Mouse (Mus musculus): Measurements from ENCODE around the gene Mthfd1l. TPM values are rescaled to one million over a fixed set of nuclear protein-coding genes. Genes with fewer than 3 reads are reported as not detected.
"Not testable (repeated sequence)": the region's sequence is repeated elsewhere in the genome, so short reads cannot be mapped to it uniquely, and the experiment has no call there.

Gene Mthfd1l
- total and polyA plus RNA-seq, 3 experiments: 53.4 to 237 (median 89.6) TPM

DNA sequence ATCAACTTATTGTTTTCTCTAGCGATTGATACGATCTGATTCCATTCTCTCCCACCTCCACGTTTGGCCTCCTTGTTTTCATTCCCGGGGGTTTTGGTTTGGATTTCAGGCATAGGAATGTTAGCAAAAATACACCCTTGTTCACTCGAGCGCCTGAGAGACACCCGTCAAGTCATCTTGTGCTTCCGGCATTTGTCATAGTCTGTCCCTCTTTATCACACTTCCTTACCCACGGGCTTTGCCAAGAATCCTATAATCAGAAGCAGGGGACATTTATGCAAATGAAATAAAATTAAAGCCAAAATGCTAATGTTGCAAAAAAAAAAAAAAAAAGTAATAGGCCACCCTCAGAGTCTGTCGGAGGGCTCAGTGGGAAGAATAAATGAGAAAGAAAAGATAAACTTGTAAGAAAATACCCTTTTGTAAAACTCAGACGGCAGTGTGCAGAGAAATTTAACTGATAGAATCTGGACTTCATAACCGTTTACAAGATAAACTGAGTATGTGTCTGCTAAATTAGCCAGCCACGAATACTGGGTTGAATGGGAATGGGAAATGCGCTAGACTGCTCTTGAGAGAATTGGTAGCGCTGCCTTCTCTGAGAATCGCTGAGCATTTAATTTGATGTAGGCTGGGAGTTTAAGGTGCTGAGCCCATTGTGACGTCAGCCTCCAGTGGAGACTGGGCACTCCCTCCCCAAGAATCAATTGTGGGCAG lies 139.9 kb downstream of the Mthfd1l start:
- no peaks in the 10 kb centered on the region for H3K4me1 ChIP-seq (ENCODE audit: insufficient read depth, low read depth, low read length)
- no peaks in the 10 kb centered on the region for H3K27me3 ChIP-seq (ENCODE audit: insufficient read depth, low read length)
- DNase-seq (ENCODE audit: low spot score): no peak
- ATAC-seq (ENCODE audit: extremely low read depth, insufficient number of reproducible peaks, low FRiP score, poor library complexity, severe bottlenecking): no peak
- H3K4me3 ChIP-seq (ENCODE audit: low read depth, low read length): no peak overlapping the region
- TF ChIP-seq TAL1 (conservative IDR thresholded peaks at IDR 0.05; ENCODE audit: low read depth, low read length): no peak
- peaks cover 92% of the 10 kb centered on the region for H3K36me3 ChIP-seq (replicated peaks)
- no peaks in the 10 kb centered on the region for H3K9me3 ChIP-seq (replicated peaks)

DNA sequence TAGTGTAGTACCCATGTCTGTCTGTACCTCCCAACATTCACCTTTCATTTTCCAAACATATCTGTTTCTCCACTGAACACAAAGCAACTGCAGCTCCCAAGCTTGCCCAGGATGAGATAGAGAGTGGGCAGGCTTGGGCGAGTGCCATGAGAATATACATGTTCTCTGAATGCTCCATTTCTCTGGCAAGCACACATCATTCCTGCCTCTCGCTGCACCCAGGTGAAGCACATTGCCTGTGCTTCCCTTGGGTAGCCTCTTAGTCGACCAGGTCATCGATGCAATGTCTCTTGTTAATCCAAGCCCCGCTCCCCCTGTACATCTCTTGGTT lies 140.4 kb downstream of the Mthfd1l start:
- TF ChIP-seq GATA1 (IDR thresholded peaks at IDR 0.05; ENCODE audit: borderline replicate concordance, low read length): no peak
- TF ChIP-seq CTCF (IDR thresholded peaks at IDR 0.05; ENCODE audit: low read depth, low read length): no peak
- TF ChIP-seq POLR2AphosphoS5 (IDR thresholded peaks at IDR 0.05; ENCODE audit: insufficient replicate concordance, low read depth, low read length): no peak
- no peak for TF ChIP-seq TAL1 (conservative IDR thresholded peaks at IDR 0.05; ENCODE audit: low read depth, low read length)
- no peak for TF ChIP-seq GATA2 (IDR thresholded peaks at IDR 0.05; ENCODE audit: borderline replicate concordance, low read depth, low read length)
- Histone ChIP-seq H3K27me3 (ENCODE audit: insufficient read depth, low read length) (no peaks in the 10 kb centered on the region), H3K9me3 (replicated peaks) (no peaks in the 10 kb centered on the region), H3K4me3 (ENCODE audit: low read depth, low read length) (no peak overlapping the region), H3K4me1 (ENCODE audit: insufficient read depth, low read depth, low read length) (no peaks in the 10 kb centered on the region), H3K36me3 (replicated peaks) (peaks cover 92% of the 10 kb centered on the region)
- no peak for DNase-seq (ENCODE audit: low spot score)
- no peak for ATAC-seq (ENCODE audit: extremely low read depth, insufficient number of reproducible peaks, low FRiP score, poor library complexity, severe bottlenecking)

DNA sequence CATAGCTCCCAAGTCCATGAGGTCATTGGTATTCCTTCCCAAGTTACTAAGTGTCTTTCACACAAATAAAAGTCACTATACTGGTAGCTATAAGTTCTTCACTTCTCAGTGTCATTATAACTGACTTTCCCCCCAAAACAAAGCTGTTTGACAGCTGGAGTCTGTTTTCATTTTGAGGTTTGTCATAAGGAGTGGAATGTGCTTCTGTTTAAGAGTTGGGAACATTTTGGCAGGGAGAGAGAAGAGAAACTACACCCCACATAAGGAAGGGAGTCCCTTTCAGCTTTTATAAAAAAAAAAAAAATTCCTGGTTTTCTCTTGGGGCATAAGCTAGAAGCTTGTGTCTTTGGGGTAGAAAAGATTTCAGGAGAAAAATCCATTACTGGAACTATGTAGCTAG lies 143.7 kb downstream of the Mthfd1l start:
- Histone ChIP-seq H3K4me3 (ENCODE audit: low read depth, low read length) (no peak overlapping the region), H3K27me3 (ENCODE audit: insufficient read depth, low read length) (no peaks in the 10 kb centered on the region), H3K36me3 (replicated peaks) (peaks cover 96% of the 10 kb centered on the region), H3K9me3 (replicated peaks) (no peaks in the 10 kb centered on the region), H3K4me1 (ENCODE audit: insufficient read depth, low read depth, low read length) (no peaks in the 10 kb centered on the region)
- no peak for ATAC-seq (ENCODE audit: extremely low read depth, insufficient number of reproducible peaks, low FRiP score, poor library complexity, severe bottlenecking)
- DNase-seq (ENCODE audit: low spot score): no peak
- TF ChIP-seq GATA1 (IDR thresholded peaks at IDR 0.05; ENCODE audit: borderline replicate concordance, low read length) (no peak), TAL1 (conservative IDR thresholded peaks at IDR 0.05; ENCODE audit: low read depth, low read length) (no peak), CTCF (IDR thresholded peaks at IDR 0.05; ENCODE audit: low read depth, low read length) (no peak), POLR2AphosphoS5 (IDR thresholded peaks at IDR 0.05; ENCODE audit: insufficient replicate concordance, low read depth, low read length) (no peak), GATA2 (IDR thresholded peaks at IDR 0.05; ENCODE audit: borderline replicate concordance, low read depth, low read length) (no peak)

DNA sequence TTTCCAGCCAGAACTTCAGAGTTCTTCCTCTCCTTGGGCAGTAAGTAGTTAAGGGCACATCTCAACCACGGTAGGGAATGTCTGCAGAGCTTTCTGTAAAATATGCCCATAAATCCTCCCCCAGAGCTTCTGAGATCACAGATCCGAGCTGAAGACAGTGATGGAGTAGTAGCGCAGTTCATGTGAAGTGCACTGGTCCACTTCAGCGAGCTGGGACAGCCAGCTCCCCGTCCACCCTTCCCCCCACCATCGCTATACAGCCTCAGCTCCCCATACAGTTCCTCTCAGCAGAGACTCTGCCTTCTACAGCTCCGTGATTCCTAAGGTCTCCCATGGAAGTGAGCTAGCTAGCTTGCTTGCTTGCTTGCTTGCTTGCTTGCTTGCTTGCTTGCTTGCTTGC lies 144.2 kb downstream of the Mthfd1l start:
- no peak for ATAC-seq (ENCODE audit: extremely low read depth, insufficient number of reproducible peaks, low FRiP score, poor library complexity, severe bottlenecking)
- no peak for TF ChIP-seq CTCF (IDR thresholded peaks at IDR 0.05; ENCODE audit: low read depth, low read length)
- TF ChIP-seq POLR2AphosphoS5 (IDR thresholded peaks at IDR 0.05; ENCODE audit: insufficient replicate concordance, low read depth, low read length): no peak
- TF ChIP-seq TAL1 (conservative IDR thresholded peaks at IDR 0.05; ENCODE audit: low read depth, low read length): no peak
- TF ChIP-seq GATA2 (IDR thresholded peaks at IDR 0.05; ENCODE audit: borderline replicate concordance, low read depth, low read length): no peak
- DNase-seq (ENCODE audit: low spot score): no peak

DNA sequence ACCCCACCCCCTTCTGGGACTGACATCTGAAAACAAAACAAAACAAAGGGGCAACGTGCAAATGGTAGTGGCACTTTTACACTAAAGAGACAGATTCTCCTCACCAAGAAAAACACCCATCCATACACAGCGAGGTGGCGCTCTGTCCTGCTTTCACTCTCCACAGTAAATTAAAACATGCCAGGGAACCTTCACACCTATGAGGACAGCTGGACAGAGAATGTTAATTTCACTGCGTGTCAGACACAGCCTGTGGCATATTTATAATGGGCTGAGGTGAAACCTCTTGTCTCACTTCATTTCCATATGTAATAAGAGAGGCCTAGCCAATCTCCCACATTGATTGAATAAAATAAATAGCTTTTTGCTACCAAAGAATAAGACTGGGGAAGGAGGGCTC lies 146.4 kb downstream of the Mthfd1l start:
- no peaks in the 10 kb centered on the region for H3K9me3 ChIP-seq (replicated peaks)
- no peak for ATAC-seq (ENCODE audit: extremely low read depth, insufficient number of reproducible peaks, low FRiP score, poor library complexity, severe bottlenecking)
- H3K4me3 ChIP-seq (ENCODE audit: low read depth, low read length): no peak overlapping the region
- H3K36me3 ChIP-seq (replicated peaks): peaks cover 91% of the 10 kb centered on the region
- TF ChIP-seq GATA1 (IDR thresholded peaks at IDR 0.05; ENCODE audit: borderline replicate concordance, low read length): no peak
- H3K4me1 ChIP-seq (ENCODE audit: insufficient read depth, low read depth, low read length): peaks cover 2% of the 10 kb centered on the region; the same call in 1 of the 2 replicates
- no peaks in the 10 kb centered on the region for H3K27me3 ChIP-seq (ENCODE audit: insufficient read depth, low read length)
- DNase-seq (ENCODE audit: low spot score): no peak

More for the DNA sequence above, 144.2 kb downstream of the Mthfd1l start:
- Histone ChIP-seq H3K27me3 (ENCODE audit: insufficient read depth, low read length) (no peaks in the 10 kb centered on the region), H3K36me3 (replicated peaks) (peaks cover 96% of the 10 kb centered on the region), H3K4me1 (ENCODE audit: insufficient read depth, low read depth, low read length) (no peaks in the 10 kb centered on the region), H3K9me3 (replicated peaks) (no peaks in the 10 kb centered on the region), H3K4me3 (ENCODE audit: low read depth, low read length) (no peak overlapping the region)

DNA sequence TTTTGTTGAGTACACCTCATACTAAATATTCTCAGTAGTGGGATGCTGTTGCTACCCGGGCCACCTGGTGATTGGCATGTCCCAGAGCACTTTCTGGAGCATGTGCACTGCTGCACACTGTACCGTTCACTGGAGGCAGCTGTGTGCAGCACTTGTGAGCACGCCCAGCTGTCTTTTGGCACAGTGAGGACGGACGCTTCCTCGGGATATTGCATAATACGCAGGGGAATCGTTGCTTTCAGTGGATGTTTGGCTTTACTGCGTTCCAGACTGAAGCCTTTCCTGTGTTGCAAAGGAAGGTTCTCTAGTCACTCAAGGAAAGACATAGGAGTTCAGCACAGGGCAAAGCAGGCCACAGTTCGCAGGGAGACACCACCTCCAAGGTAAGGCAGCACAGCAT lies 147.8 kb downstream of the Mthfd1l start:
- TF ChIP-seq GATA1 (IDR thresholded peaks at IDR 0.05; ENCODE audit: borderline replicate concordance, low read length) (no peak), GATA2 (IDR thresholded peaks at IDR 0.05; ENCODE audit: borderline replicate concordance, low read depth, low read length) (no peak), POLR2AphosphoS5 (IDR thresholded peaks at IDR 0.05; ENCODE audit: insufficient replicate concordance, low read depth, low read length) (no peak), TAL1 (conservative IDR thresholded peaks at IDR 0.05; ENCODE audit: low read depth, low read length) (no peak), CTCF (IDR thresholded peaks at IDR 0.05; ENCODE audit: low read depth, low read length) (no peak)
- no peak overlapping the region for H3K4me3 ChIP-seq (ENCODE audit: low read depth, low read length)
- ATAC-seq (ENCODE audit: extremely low read depth, insufficient number of reproducible peaks, low FRiP score, poor library complexity, severe bottlenecking) (no peak), DNase-seq (ENCODE audit: low spot score) (no peak)
- H3K9me3 ChIP-seq (replicated peaks): no peaks in the 10 kb centered on the region
- peaks cover 91% of the 10 kb centered on the region for H3K36me3 ChIP-seq (replicated peaks)
- H3K27me3 ChIP-seq (ENCODE audit: insufficient read depth, low read length): no peaks in the 10 kb centered on the region
- H3K4me1 ChIP-seq (ENCODE audit: insufficient read depth, low read depth, low read length): peaks cover 2% of the 10 kb centered on the region; the same call in 1 of the 2 replicates

DNA sequence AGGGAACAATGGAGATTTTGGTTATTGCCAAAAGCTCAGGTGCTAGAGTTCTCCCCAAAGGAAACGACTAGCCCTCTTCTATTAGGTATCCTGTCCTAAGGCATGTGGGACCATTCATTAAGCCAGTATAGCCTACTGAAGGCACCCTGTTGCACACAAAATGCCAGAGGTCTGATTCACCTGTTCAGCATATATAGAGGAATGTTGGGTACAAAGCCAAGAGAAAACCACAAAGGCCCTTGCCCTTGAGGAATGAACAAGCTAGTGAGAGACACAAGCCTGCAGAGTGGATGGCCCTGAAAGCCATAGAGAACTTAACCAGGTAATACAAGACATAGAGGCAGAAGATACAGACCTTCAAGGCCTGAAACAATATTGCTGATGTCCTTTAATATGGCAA lies 148.3 kb downstream of the Mthfd1l start:
- DNase-seq (ENCODE audit: low spot score) (no peak), ATAC-seq (ENCODE audit: extremely low read depth, insufficient number of reproducible peaks, low FRiP score, poor library complexity, severe bottlenecking) (no peak)
- TF ChIP-seq CTCF (IDR thresholded peaks at IDR 0.05; ENCODE audit: low read depth, low read length) (no peak), TAL1 (conservative IDR thresholded peaks at IDR 0.05; ENCODE audit: low read depth, low read length) (no peak), GATA1 (IDR thresholded peaks at IDR 0.05; ENCODE audit: borderline replicate concordance, low read length) (no peak), GATA2 (IDR thresholded peaks at IDR 0.05; ENCODE audit: borderline replicate concordance, low read depth, low read length) (no peak), POLR2AphosphoS5 (IDR thresholded peaks at IDR 0.05; ENCODE audit: insufficient replicate concordance, low read depth, low read length) (no peak)
- H3K4me1 ChIP-seq (ENCODE audit: insufficient read depth, low read depth, low read length): peaks cover 2% of the 10 kb centered on the region; the same call in 1 of the 2 replicates
- no peaks in the 10 kb centered on the region for H3K27me3 ChIP-seq (ENCODE audit: insufficient read depth, low read length)
- H3K4me3 ChIP-seq (ENCODE audit: low read depth, low read length): no peak overlapping the region
- H3K36me3 ChIP-seq (replicated peaks): peaks cover 89% of the 10 kb centered on the region
- no peaks in the 10 kb centered on the region for H3K9me3 ChIP-seq (replicated peaks)

DNA sequence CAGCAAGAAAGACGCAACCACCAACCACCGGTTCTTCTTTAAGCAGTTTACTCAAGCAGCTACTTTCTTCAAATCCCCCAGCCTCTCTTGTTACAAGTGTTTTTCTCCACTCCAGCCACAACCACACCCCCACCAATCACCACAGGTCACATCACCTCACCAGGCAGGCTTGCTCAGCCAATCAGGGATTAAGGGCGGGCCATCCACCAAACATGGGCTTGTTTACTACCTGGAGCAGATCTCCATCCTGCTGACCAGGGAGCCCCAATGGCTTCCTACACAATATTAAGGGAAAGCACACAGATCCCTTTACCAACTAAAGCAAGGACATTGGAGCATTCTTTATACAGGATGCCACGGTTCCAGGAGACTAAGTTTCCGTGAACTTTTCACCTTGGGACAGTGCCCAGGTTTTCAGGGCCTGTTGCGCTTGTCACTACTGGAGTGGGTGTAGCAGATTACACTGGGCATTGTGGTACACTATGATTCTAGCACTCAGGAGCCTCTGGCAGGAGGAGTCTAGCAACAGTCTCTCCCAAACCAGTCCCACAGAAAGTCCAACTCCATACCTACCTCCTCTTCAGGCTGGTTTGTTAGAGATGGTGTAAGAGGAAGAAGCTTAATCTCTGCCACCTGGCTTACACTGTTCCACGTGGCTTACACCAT lies 150.5 kb downstream of the Mthfd1l start:
- H3K4me3 ChIP-seq (ENCODE audit: low read depth, low read length); DNase-seq (ENCODE audit: low spot score); H3K27me3 ChIP-seq (ENCODE audit: insufficient read depth, low read length); H3K9me3 ChIP-seq (replicated peaks); H3K4me1 ChIP-seq (ENCODE audit: insufficient read depth, low read depth, low read length); ATAC-seq (ENCODE audit: extremely low read depth, insufficient number of reproducible peaks, low FRiP score, poor library complexity, severe bottlenecking): not testable (repeated sequence)
- H3K36me3 ChIP-seq (replicated peaks): peaks cover 90% of the 10 kb centered on the region
